Mouse (Mus musculus) embryo, embryonic 11 days (tissue): Measurements from ENCODE around the gene Papln.

Experiments used
- DNase-seq: peaks from one replicate; pipeline ENCODE4 v3.0.0-alpha.2; 2015

Gene Papln

DNA sequence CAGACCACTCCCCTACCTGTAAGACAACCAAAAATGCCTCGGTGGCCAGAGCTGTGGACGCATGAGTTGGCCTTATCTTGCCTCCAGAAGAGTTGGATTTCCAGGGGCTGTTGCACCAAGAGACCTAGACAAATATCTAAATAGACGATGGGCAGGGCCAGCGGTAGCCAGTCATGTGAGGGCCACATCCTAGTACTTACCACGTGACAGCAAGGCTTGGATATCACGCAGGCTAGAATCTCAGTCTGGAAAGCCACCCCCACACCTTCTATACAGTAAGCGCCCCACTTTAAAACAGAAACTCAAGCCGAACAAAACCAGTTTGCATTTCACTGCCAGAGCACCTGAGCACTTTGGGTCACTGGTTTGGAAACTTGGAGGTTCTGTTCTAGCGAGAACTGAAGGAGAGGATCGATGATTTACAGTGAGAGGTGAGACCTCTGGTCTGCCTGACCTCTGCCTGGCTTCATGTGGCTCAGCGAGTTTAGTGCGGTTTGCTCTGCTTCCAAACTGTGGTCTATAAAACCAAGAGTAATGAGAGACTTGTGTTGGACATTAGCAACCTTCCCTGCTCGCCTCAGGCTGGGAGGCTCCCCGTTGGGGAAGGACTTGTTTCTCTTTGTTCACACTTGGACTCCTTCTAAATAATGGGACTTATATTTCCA lies 4.9 kb downstream of the Papln start:
- DNase-seq, result peak; percentile 39

DNA sequence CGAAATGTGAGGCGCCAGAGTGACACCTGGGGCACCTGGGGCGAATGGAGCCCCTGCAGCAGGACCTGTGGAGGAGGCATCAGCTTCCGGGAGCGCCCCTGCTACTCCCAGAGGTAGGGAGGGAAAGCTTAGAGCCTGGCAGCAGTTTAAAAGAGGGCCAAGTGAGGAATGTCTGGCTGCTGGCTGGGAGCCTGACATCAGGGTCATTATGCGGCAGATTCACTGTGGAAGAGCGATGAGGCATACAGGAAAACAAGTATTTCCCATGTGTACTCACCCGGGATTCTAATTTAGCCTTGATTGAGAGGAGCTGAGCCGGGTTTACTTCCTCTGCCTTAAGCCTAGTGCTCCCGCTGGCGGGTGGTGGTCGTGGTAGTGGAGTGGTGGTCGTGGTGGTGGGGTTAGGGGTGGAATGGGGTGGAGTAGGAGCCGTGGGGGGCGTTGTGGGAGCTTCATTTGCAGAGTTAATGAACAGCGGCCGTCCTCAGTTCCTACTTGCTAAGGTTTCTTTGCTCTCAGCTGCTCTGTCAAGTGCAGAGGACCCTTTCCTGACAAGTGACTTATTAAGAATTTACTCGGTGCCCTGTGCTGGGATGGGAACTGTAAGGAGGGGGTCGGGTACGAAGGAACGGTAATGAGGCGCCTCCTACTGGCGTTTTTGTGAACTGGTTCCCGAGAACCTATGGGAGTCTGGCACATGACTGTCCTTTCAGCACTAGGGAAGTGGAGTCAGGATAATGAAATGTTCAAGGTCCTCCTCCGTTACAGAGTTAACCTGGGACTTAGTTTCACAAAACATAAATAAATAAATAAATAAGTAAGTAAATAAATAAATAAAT lies 7.2 kb downstream of the Papln start:
- peak; percentile 87 for DNase-seq

DNA sequence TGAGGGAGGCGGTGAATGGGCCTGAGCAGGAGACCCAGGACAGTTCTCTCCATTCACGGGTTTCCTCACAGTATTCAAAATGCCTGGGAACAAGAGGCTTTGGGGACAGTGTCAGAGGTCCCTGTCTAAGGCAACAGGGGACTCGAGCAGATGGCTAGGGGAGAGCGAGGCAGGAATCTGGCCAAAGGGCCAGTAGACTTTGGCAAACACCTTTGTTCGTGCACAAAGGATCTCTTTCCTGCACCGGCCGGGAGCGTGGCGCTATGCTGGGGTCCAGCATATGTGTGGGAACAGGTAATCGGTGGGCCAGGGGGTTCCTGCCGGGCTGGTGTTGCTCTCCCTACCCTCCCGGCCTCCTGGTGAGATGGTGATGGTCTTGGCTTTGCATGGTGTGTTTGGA lies 12.2 kb downstream of the Papln start:
- DNase-seq, result no peak

DNA sequence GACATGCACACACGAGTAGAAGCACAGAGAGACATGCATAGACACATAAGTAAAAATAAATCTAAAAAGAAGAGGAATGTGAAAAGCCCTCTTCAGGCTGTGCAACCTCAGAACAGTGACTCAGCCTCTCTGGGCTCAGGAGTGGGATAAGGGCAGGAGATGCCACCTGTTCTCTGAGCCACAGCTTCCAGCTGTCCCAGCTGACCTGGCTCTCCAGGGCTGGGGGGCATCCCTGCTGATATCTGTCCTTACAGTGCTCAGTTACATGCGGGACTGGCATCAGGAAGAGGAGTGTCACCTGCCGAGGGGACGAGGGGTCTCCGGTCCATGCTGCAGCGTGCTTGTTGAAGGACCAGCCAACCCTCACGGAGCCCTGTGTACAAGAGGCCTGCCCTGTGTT lies 13.3 kb downstream of the Papln start:
- no peak for DNase-seq

DNA sequence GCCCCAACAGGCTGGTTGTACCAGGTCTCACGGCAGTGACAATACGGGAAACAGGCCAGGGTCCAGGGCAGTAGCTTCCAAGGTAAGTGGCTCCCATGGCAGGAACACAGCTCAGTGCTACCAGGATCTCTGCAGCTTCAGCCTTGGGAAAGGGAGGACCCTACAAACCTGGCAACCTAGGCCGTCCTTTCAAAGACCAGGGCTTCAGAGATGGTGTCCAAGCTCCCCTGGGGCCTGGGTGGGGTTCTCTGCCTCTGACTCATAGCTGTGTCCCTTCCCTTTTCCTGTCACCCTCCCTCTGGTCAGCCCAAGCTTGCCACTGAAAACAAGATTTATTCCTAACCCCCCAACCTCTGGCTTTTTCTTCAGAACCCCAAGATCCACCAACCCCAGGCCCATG lies 16.7 kb downstream of the Papln start:
- DNase-seq, result no peak

DNA sequence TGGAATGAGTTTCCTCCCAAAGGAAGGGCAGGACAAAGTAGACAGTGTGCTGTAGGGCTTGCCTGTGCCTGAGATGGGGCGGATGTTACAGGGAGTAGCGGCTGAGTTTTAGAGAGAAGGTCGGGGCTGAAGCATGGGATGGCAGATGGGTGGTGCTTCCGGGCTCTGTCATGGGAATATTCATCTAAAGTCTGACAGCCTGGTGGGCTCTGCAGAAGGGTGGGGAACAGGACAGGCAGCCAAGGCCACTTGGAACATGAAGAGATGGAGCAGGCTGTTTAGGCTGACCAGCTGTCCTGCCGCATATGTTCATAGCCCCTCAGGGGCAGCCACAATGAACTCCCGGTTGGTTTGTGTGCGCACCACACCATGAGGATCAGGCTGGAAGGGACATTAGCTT lies 17.8 kb downstream of the Papln start:
- no peak for DNase-seq

DNA sequence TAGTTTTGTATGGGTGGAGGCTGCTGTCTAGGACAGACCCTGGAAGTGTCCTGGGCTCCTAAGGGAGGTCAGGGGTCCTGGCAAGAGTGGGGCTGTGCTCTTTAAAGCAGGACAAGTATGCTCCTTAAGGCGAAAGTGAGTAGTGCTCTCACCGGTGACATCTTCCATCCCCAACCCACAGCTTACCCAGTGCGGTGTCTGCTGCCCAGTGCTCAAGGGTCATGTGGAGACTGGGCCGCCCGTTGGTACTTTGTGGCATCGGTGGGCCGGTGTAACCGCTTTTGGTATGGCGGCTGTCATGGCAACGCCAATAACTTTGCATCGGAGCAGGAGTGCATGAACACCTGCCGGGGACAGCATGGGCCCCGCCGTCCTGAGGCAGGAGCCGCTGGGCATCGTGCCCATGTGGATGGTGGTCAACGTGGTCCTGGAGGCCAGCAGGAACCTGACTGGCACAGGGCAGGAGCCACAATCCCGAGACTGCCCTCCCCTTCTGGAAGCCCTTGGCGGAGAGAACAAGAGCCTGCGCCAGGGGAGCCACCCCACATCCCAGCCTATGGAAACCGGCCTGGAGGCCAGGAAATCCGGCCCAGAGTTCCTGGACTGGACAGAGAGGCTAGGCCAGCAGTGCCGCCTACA lies 18.3 kb downstream of the Papln start:
- no peak for DNase-seq

DNA sequence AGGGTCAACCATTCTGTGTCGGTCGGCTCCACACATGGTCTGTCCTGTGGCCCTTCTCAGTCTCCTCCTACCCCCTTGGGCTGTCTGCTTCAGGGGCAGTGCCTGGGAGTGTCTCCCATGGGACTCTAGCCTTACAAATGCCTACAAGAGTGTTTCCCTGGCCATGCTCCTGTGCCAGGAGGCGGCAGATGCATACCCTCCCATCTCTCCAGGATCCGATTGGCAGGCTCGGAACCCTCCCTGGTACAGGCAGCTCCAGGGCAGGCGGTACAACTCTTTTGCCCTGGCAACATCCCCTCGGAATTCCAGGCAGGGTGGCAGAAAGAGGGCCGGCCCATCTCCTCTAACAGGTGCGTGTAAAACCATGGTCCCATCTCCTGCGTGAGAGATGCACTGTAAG lies 19.2 kb downstream of the Papln start:
- no peak for DNase-seq

DNA sequence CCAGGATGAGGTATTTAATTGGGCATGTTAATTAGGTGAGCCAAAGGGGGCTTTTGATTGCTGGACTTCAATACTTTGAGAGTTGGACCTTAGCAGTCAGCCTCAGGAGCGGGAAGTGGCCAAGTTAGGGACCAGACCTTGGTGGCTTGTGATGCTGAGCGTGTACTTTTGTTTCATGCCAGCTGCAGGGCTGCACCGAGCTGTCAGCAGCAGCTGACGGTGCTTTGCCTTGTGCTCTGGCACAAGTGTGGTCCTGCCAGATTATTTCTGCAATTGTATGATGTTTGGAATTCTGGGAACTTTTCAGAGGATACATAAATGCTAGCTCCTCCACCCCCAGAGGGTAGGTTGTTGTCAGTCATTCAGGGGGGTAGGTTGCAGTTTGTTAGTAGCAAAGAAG lies 21.9 kb downstream of the Papln start:
- no peak for DNase-seq

DNA sequence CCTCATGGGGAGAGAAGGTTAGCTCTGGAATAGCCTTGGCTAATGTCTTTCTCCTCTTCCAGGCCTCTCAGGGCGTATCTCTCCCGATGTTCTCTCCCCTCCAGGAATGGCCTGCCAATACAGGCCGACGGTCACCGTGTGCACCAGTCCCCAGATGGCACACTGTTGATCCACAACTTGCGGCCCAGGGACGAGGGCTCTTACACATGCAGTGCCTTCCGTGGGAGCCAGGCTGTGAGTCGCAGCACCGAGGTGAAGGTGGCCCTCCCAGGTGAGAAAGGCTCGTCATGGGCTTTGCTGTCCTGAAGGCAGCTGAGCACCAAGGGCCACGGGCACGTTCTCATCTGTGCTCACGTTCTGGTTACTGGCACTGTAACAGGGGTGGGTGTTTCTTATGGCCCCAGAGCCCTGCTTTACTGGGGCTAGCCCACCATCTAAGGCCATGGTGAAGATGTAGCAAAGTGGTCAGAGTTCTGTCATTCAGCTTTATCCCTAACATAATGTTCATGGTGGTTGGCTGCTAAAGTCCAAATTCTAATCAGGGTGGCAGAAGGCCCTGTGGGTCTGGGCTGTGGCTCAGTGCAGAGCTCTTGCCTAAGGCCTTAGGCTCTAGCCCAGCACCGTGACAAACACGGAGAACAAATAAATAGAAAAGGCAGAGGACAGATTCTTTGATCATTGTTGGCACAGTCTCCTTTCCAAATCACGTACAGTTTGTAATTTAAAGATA lies 25.8 kb downstream of the Papln start:
- no peak for DNase-seq

DNA sequence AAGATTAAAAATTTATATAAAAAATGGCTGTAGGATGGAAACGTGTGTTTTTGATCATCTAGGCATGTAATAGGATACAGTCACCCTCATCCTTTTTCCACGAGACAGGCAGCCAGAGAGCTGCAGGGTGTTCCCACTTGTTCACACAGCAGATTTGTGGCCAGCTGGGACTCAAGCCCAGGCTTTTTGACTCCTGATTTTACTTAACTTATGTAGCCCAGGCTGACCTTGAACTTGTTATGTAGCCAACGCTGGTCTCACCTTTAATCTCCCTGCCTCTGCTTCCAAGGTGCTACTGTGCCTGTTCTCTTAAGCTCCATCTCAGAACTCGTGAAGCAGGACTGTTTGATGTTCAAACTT lies 26.3 kb downstream of the Papln start:
- DNase-seq, result no peak

DNA sequence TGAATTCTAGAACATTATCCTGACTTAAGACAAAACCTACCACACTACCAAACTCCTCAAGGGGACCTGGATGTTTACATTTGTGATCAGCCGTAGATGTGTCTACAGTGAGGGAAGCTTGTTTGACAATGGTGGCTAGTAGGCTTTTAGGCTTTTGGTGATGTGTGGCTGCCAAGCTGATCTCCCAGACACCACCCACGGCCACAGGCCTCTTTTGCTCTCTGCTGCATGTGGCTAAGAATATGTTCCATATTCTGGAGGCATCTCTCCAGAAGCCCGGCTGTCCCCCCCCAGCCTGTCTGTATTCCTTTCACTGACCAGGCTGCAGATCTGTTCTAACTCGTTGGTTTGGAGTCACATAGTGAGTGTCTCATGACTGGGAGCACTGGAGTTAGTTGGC lies 27.3 kb downstream of the Papln start:
- DNase-seq, result no peak

DNA sequence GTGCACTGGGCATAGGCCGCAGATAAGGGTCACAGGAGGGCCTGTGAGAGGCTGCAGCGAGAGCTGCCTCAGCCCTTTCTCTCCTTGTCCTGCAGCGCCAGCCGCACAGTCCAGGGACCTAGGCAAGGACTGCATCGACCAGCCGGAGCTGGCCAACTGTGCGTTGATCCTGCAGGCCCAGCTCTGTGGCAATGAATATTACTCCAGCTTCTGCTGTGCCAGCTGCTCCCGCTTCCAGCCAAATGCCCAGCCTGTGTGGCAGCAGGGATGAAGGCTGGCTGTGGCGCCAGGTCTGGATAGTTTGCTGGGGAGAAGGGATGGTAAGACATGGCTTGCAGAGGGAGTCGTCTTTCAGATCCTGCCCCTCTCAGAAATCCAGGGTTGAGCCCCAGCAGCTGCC lies 28.3 kb downstream of the Papln start:
- no peak for DNase-seq

DNA sequence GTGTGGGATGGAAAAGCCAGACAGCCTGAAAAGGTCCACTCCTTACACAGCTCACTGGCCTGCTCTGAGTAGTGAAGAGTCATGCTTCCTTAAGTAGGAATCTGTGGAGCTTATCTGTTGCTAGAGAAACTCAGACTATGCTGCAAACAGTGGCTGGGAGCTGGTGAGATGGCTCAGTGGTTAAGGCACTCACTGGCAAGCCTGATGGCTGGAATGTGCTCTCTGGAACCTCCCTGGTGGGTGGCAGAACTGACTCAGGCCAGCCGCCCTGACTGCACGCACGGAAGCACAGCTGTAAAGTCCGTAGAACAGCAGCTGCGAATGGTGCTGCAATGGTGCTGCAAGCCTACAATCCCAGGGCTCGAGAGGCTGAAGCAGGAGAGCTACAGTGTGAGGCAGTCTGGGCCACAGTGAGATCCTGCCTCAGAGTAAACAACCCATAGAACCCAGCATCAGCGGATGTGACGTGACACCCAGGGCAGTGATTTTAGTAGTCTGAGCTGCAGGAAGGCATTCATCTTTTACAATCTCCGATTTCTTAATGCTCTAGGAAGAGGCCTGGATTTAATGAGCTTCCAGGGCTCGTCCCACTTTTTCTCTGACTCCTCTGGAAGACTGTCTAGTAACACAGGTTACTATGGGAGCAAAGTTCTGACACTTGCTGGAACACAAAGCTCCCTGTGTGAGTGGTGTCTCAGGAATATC lies 29.4 kb downstream of the Papln start:
- no peak for DNase-seq

DNA sequence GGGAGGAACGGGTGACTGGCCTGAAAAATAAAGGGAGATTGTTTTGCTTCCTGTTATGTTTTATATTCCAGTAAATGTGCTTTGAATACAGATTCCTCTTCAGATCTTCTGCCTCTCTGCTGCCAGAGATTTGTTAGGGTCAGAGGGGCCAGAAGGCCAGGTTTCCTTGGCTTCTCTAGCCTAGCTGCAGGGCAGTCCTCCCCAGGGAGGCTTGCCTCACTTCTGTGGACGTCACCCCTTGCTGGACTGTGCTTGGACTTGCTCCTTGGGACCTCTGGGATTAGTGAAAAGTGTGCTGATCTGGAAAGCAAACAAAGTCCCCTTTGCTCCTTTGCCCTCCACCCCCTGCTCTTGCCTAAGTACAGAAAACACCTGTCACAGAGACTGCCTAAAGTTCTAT lies 31.6 kb downstream of the Papln start:
- DNase-seq, result no peak

DNA sequence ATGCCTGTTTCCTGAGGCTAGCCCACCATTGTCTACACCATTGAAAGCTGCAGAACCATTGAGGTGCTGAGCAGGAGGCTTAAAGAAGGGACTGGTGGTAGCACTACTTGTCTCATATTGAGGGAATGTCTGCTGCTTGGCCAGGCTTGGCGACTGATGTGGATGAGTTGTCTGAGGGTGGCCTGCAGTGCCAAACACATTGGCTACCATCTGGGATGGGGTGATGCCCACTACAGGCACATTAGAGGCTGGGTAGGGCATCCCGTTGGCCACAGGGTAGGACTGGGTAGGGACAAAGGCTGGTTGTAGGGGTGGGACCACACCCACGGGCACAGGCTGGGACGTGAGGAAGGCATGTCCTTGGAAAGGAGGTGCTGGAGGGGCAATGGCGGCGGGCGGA lies 32.2 kb downstream of the Papln start:
- no peak for DNase-seq

DNA sequence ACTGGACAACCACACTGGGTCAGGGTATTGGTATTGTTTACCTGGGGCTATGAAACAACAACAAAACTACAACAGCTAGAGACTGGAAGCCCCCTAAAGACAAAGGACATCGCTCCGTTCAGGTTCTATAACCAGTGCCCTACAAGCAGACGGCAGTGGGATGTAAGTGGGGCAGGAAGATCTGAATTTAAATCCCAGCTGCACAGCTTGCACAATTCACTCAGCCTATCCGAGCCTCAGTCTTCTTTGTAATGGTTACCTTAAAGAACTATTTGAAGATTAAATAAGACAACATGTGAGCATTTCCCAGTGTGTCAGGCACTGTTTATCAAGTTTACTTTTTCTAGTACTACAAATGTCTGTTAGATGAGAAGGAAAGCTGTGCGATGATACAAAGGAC lies 34.9 kb downstream of the Papln start:
- DNase-seq, result no peak

DNA sequence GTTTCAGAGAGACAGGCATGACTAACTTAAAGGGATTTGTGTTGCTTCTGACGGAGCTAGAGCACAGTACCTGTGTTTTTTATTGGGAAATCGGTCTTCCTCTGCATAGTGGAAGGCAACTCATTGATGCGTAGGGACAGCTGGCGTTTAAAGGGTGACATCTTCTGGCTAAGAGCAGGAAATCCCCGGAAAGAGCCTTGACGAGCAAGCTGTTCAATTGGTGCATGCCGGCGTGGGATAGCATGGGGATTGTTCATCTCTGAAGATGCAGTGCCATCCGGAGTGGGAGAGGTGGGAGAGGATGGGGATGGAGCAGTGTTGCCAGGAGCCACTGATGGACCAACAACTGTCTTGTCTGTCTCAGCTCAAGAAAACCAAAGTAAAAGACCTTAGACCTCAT lies 37.5 kb downstream of the Papln start:
- DNase-seq, result no peak

DNA sequence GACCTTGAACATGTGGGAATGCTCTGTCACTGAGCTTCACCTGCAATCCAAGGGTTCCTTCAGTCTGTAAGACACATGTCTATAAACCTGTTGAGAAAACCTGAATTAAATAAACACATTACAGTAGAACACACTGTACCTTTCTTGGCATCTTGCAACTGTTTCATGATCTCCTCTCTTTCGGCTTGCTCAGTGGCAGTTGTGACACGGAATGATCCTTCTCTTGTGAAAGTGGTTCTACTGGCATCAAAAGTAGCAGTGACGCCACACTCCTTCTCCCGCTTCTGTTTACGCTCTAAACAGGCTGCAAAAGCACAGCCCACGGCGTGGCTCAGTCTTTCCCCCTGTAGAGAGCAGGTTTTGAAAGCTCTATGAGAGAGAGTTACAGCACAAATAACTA lies 40.2 kb downstream of the Papln start:
- no peak for DNase-seq

DNA sequence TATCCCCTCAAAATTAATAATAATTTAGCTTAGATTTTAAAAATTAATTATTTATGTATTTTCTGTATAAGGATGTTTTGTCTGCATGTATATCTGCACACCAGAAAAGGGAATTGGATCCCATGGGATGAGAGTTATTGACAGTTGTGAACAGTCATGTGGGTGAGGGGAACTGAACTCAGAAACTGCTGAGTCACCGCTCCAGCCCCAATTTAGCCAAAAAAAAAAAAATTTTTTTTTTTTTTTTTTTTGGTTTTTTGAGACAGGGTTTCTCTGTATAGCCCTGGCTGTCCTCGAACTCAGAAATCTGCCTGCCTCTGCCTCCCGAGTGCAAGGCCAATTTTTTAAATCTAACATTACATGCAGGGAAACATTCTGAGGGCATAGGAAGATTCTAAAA lies 48.5 kb downstream of the Papln start:
- no peak for DNase-seq

DNA sequence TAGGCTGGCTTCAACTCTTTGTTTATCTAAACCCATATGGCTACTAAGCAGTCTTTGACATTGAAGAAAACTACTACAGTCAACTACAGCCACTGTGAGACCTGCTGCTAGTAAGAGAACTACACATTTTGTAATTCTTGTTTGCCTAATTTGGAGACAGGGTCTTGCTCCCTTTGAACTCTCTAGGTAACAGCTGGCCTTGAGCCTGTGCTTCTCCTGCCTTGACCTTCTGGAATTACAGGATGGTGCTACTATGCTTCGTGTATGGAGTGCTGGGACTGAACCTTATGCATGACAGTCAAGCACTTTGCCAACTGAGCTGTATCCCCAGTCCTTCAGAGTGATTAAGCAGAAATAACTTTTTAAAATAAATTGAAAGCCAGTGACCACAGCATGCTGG lies 53.2 kb downstream of the Papln start:
- DNase-seq, result no peak

DNA sequence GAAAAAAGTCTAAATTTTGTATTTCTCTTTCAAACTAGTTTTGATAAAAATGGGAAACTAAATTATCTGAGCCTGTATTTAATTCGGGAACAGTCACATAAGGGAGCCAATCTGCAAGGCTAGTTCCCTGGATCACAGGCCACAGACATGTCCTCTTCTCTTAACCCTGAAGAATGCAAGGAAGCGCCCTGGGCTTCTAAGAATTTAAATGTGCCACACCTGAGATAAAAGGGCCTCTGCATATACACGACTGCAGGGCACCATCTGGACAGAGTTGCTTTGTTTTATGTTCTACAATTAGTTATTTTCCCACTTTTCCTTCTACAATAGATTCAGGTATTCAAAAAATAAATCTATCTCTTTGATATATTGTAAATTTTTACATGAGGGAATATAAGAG lies 67.0 kb downstream of the Papln start:
- DNase-seq, result no peak

DNA sequence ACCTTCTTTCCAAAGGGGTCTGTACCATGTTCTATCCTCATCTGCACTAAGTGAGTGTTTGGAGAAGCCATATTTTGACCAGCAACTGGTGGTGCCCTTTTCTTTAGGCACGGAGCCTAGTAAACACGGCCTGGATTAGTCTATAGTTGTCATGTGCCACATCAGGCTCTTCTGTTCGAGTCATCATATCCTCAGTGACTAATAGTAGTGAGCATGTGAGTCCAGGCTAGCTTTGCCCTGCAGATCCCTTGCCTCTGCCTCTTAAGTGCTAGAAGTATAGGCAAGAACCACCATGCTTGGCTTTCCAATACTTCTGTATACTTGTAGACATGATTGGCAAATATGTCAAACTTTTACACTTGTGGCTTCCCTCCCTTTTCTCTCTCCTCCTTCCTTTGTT lies 70.5 kb downstream of the Papln start:
- DNase-seq, result no peak
